Mouse (Mus musculus) CH12.LX (cell line): ENCODE data around the gene Ptma. TPM values are rescaled to one million over a fixed set of nuclear protein-coding genes. Genes with fewer than 3 reads are reported as not detected.

Source experiments
- DNase-seq: peaks from one replicate; pipeline ENCODE4 v3.0.0-alpha.2; 2013; ENCODE audit errors: extremely low read depth
- H3K27ac ChIP-seq: 2 replicates; pipeline ENCODE4 v1.5.1; 2012; ENCODE audit warnings: low read depth, mild to moderate bottlenecking, control low read depth, moderate library complexity; ENCODE audit not compliant: insufficient read depth
- H3K27me3 ChIP-seq: replicated peaks from 2 replicates; pipeline ENCODE3; 2012; ENCODE audit warnings: inconsistent platforms
- H3K36me3 ChIP-seq, 2 experiments: replicated peaks in 1 of 2; 2 replicates each; pipeline versions ENCODE3 to v1.6.1; 2012; ENCODE audit warnings: inconsistent platforms in 1 of 2, low read length in 1 of 2, mild to moderate bottlenecking in 1 of 2, mixed read lengths in 1 of 2, moderate library complexity in 1 of 2; ENCODE audit not compliant: control insufficient read depth in 1 of 2, insufficient read depth in 1 of 2
- H3K4me1 ChIP-seq, 2 experiments: 2 replicates each; pipeline ENCODE4 v1.6.1; 2012; ENCODE audit warnings: inconsistent platforms in 1 of 2, moderate library complexity in 1 of 2; ENCODE audit not compliant: insufficient read depth in 2 of 2, control insufficient read depth in 1 of 2
- H3K4me2 ChIP-seq: 2 replicates; pipeline ENCODE4 v1.6.1; 2012; ENCODE audit warnings: low read depth, mild to moderate bottlenecking, control low read depth; ENCODE audit not compliant: poor library complexity, insufficient read depth, severe bottlenecking
- H3K4me3 ChIP-seq, 3 experiments: fragments of 150-350 bp in 1 of 3; sonication (generic) in 1 of 3; replicated peaks in 1 of 3; 2 replicates each; pipeline versions ENCODE3 to v1.5.1; 2011 to 2012; ENCODE audit warnings: low read depth in 2 of 3, low read length in 2 of 3, mild to moderate bottlenecking in 2 of 3, moderate library complexity in 2 of 3, control low read depth in 1 of 3, improper control_type of control experiment in 1 of 3, inconsistent platforms in 1 of 3, mixed read lengths in 1 of 3; ENCODE audit not compliant: poor library complexity in 1 of 3
- H3K79me2 ChIP-seq: replicated peaks from 2 replicates; pipeline ENCODE4 v1.6.1; 2012; ENCODE audit warnings: mild to moderate bottlenecking, moderate library complexity; ENCODE audit not compliant: control insufficient read depth, poor library complexity, insufficient read depth, severe bottlenecking; ENCODE audit errors: extremely low read depth
- H3K9ac ChIP-seq: 2 replicates; pipeline ENCODE4 v1.6.1; 2012; ENCODE audit warnings: low read depth, mild to moderate bottlenecking, control low read depth, moderate library complexity; ENCODE audit not compliant: insufficient read depth
- H3K9me3 ChIP-seq: replicated peaks from 2 replicates; pipeline ENCODE3; 2012; ENCODE audit warnings: low read length, inconsistent platforms, mixed read lengths
- BHLHE40 ChIP-seq: IDR thresholded peaks from 2 replicates; pipeline ENCODE4 v1.6.1; 2011; ENCODE audit warnings: mild to moderate bottlenecking, low read depth, low read length, improper control_type of control experiment
- CHD1 ChIP-seq: IDR thresholded peaks from 2 replicates; pipeline ENCODE4 v1.6.1; 2012; ENCODE audit warnings: low read depth, low read length, improper control_type of control experiment, inconsistent platforms
- CHD2 ChIP-seq: IDR thresholded peaks from 2 replicates; pipeline ENCODE4 v1.6.1; 2011; ENCODE audit warnings: low read length, improper control_type of control experiment
- CTCF ChIP-seq, 2 experiments: IDR thresholded peaks in 1 of 2; conservative IDR thresholded peaks in 1 of 2; 2 replicates each; pipeline ENCODE4 v1.5.1; 2011 to 2012; ENCODE audit warnings: low read depth in 2 of 2, low read length in 2 of 2, improper control_type of control experiment in 1 of 2, inconsistent platforms in 1 of 2, mild to moderate bottlenecking in 1 of 2, moderate library complexity in 1 of 2
- E2F4 ChIP-seq: IDR thresholded peaks from 2 replicates; pipeline ENCODE4 v1.6.1; 2011; ENCODE audit warnings: low read depth, low read length, improper control_type of control experiment; ENCODE audit not compliant: insufficient replicate concordance
- ELF1 ChIP-seq: IDR thresholded peaks from 2 replicates; pipeline ENCODE4 v1.6.1; 2014; ENCODE audit warnings: low read depth, mild to moderate bottlenecking, inconsistent platforms, low read length, improper control_type of control experiment
- EP300 ChIP-seq: IDR thresholded peaks from 2 replicates; pipeline ENCODE4 v1.6.1; 2011; ENCODE audit warnings: low read length, improper control_type of control experiment
- ETS1 ChIP-seq: conservative IDR thresholded peaks from 2 replicates; pipeline ENCODE4 v1.6.1; 2012; ENCODE audit warnings: low read depth, mild to moderate bottlenecking, inconsistent platforms, low read length, improper control_type of control experiment, moderate library complexity
- GABPA ChIP-seq: IDR thresholded peaks from 2 replicates; pipeline ENCODE4 v1.6.1; 2012; ENCODE audit warnings: low read depth, low read length, improper control_type of control experiment, inconsistent platforms; ENCODE audit not compliant: insufficient replicate concordance
- HCFC1 ChIP-seq: IDR thresholded peaks from 2 replicates; pipeline ENCODE4 v1.6.1; 2012; ENCODE audit warnings: low read depth, mild to moderate bottlenecking, inconsistent platforms, low read length, improper control_type of control experiment
- IRF4 ChIP-seq: IDR thresholded peaks from 2 replicates; pipeline ENCODE4 v1.6.1; 2014; ENCODE audit warnings: low read depth, mild to moderate bottlenecking, inconsistent platforms, low read length, improper control_type of control experiment
- JUN ChIP-seq: IDR thresholded peaks from 2 replicates; pipeline ENCODE4 v1.6.1; 2011; ENCODE audit warnings: low read depth, mild to moderate bottlenecking, low read length, improper control_type of control experiment, moderate library complexity; ENCODE audit not compliant: insufficient read depth
- JUND ChIP-seq: conservative IDR thresholded peaks from 2 replicates; pipeline ENCODE4 v1.6.1; 2011; ENCODE audit warnings: low read depth, low read length, improper control_type of control experiment
- KAT2A ChIP-seq: IDR thresholded peaks from 2 replicates; pipeline ENCODE4 v1.6.1; 2012; ENCODE audit warnings: low read length, improper control_type of control experiment, inconsistent platforms; ENCODE audit not compliant: insufficient replicate concordance
- MAFK ChIP-seq: IDR thresholded peaks from 2 replicates; pipeline ENCODE4 v1.6.1; 2011; ENCODE audit warnings: low read length, improper control_type of control experiment; ENCODE audit not compliant: insufficient replicate concordance
- MAX ChIP-seq: IDR thresholded peaks from 2 replicates; pipeline ENCODE4 v1.6.1; 2011; ENCODE audit warnings: low read length, improper control_type of control experiment
- MAZ ChIP-seq: IDR thresholded peaks from 2 replicates; pipeline ENCODE4 v1.6.1; 2012; ENCODE audit warnings: low read depth, mild to moderate bottlenecking, inconsistent platforms, low read length, improper control_type of control experiment, moderate library complexity
- MEF2A ChIP-seq: IDR thresholded peaks from 2 replicates; pipeline ENCODE4 v1.6.1; 2014; ENCODE audit warnings: low read depth, mild to moderate bottlenecking, inconsistent platforms, low read length, improper control_type of control experiment, borderline replicate concordance
- MXI1 ChIP-seq: IDR thresholded peaks from 2 replicates; pipeline ENCODE4 v1.6.1; 2011; ENCODE audit warnings: mild to moderate bottlenecking, low read depth, low read length, improper control_type of control experiment
- MYC ChIP-seq: IDR thresholded peaks from 2 replicates; pipeline ENCODE4 v1.6.1; 2011; ENCODE audit warnings: low read depth, mild to moderate bottlenecking, improper control_type of control experiment, low read length
- NELFE ChIP-seq: IDR thresholded peaks from 2 replicates; pipeline ENCODE4 v1.6.1; 2011; ENCODE audit warnings: low read depth, low read length, improper control_type of control experiment
- NRF1 ChIP-seq: IDR thresholded peaks from 2 replicates; pipeline ENCODE4 v1.6.1; 2014; ENCODE audit warnings: low read depth, mild to moderate bottlenecking, inconsistent platforms, low read length, improper control_type of control experiment, moderate library complexity
- PAX5 ChIP-seq: IDR thresholded peaks from 2 replicates; pipeline ENCODE4 v1.6.1; 2012; ENCODE audit warnings: low read length, inconsistent platforms, mixed read lengths
- POLR2A ChIP-seq: IDR thresholded peaks from 2 replicates; pipeline ENCODE4 v1.6.1; 2011; ENCODE audit warnings: low read depth, mild to moderate bottlenecking, improper control_type of control experiment, low read length
- POLR2AphosphoS2 ChIP-seq: IDR thresholded peaks from 2 replicates; pipeline ENCODE4 v1.6.1; 2011; ENCODE audit warnings: low read depth, low read length, improper control_type of control experiment
- RAD21 ChIP-seq: IDR thresholded peaks from 2 replicates; pipeline ENCODE4 v1.6.1; 2011; ENCODE audit warnings: low read depth, mild to moderate bottlenecking, low read length, improper control_type of control experiment, moderate library complexity
- RCOR1 ChIP-seq: conservative IDR thresholded peaks from 2 replicates; pipeline ENCODE4 v1.6.1; 2012; ENCODE audit warnings: low read depth, mild to moderate bottlenecking, inconsistent platforms, low read length, improper control_type of control experiment
- SIN3A ChIP-seq: IDR thresholded peaks from 2 replicates; pipeline ENCODE4 v1.6.1; 2012; ENCODE audit warnings: low read length, improper control_type of control experiment, inconsistent platforms
- SMC3 ChIP-seq: IDR thresholded peaks from 2 replicates; pipeline ENCODE4 v1.6.1; 2011; ENCODE audit warnings: low read depth, low read length, improper control_type of control experiment
- TBP ChIP-seq: conservative IDR thresholded peaks from 2 replicates; pipeline ENCODE4 v1.6.1; 2011; ENCODE audit warnings: low read depth, low read length, improper control_type of control experiment
- TCF12 ChIP-seq: IDR thresholded peaks from 2 replicates; pipeline ENCODE4 v1.6.1; 2014; ENCODE audit warnings: low read depth, mild to moderate bottlenecking, inconsistent platforms, low read length, improper control_type of control experiment
- UBTF ChIP-seq: IDR thresholded peaks from 2 replicates; pipeline ENCODE4 v1.6.1; 2012; ENCODE audit warnings: low read depth, mild to moderate bottlenecking, inconsistent platforms, low read length, improper control_type of control experiment, moderate library complexity
- USF1 ChIP-seq: IDR thresholded peaks from 2 replicates; pipeline ENCODE4 v1.6.1; 2014; ENCODE audit warnings: low read depth, mild to moderate bottlenecking, inconsistent platforms, low read length, improper control_type of control experiment
- USF2 ChIP-seq: conservative IDR thresholded peaks from 2 replicates; pipeline ENCODE4 v1.6.1; 2011; ENCODE audit warnings: low read depth, low read length, improper control_type of control experiment
- ZC3H11A ChIP-seq: IDR thresholded peaks from 2 replicates; pipeline ENCODE4 v1.6.1; 2012; ENCODE audit warnings: low read depth, mild to moderate bottlenecking, inconsistent platforms, low read length, improper control_type of control experiment
- ZKSCAN1 ChIP-seq: IDR thresholded peaks from 2 replicates; pipeline ENCODE4 v1.6.1; 2012; ENCODE audit warnings: low read depth, inconsistent platforms, low read length, improper control_type of control experiment, borderline replicate concordance
- ZMIZ1 ChIP-seq: IDR thresholded peaks from 2 replicates; pipeline ENCODE4 v1.6.1; 2012; ENCODE audit warnings: low read depth, mild to moderate bottlenecking, inconsistent platforms, low read length, improper control_type of control experiment
- ZNF384 ChIP-seq: IDR thresholded peaks from 2 replicates; pipeline ENCODE4 v1.6.1; 2012; ENCODE audit warnings: low read depth, low read length, improper control_type of control experiment, inconsistent platforms
- dilution Hi-C: fragments of 300-500 bp; cut with MboI; formaldehyde crosslinking; loops from 2 replicates; pipeline ENCODE4 v1.14.3; 2020; ENCODE audit warnings: low sequenced_read_pairs; ENCODE audit not compliant: extremely low pct_unique_long_range_greater_than_20kb, extremely low pct_ligation_motif_present
- in situ Hi-C: fragments of 300-500 bp; cut with MboI; formaldehyde crosslinking; loops from 3 replicates; pipeline ENCODE4 v1.14.3; 2019; ENCODE audit warnings: low sequenced_read_pairs, low pct_ligation_motif_present, low pct_unique_long_range_greater_than_20kb, mixed read lengths
- polyA plus RNA-seq: library from polyadenylated mRNA; unstranded; fragments of >175 nt; gene quantifications from 2 replicates; pipeline ENCODE4 v1.2.1, GENCODE M21; 2012; ENCODE audit warnings: low read depth; ENCODE audit not compliant: insufficient read length
- total RNA-seq, 2 experiments: library from RNA; depleted of rRNA; stranded (reverse); fragments of 300-350 nt in 1 of 2; fragments of >200 nt in 1 of 2; gene quantifications; 2 replicates each; pipeline ENCODE4 v1.2.3; 2012 to 2014

The Ptma gene
- total and polyA plus RNA-seq, 3 experiments = 2,835 to 5,324 (median 5,084) TPM

GRCm38 (mm10) chr1:86509410-86509809 lies 17.1 kb upstream of the Ptma start:
- Histone ChIP-seq H3K4me1 (peaks cover 38 to 76% of the 10 kb centered on the region in 2 experiments), H3K4me2 (0 out of 2 replicates have a peak overlapping the region, but pooled peaks have one; percentile 23)
- in situ Hi-C loops = no loop called here

DNA sequence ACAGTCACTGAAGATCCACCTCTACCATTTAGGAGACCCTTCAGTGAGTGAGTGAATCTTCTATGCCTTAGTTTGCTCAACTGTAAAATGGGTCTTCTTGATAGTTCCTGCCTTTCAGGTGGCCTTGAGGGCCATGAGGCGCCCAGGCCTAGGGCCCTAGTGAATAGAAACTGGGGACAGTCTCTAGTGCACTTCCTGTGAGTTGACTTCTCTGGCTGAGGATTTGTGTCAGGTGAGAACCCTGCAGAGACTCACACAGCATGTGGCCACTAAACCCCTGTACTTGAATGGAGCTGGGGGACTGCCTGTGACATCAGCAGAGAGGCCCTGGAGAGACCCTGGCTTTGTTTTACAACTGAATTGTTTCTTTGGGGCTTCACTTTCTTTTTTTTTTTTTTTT lies 16.3 kb upstream of the Ptma start:
- dilution Hi-C loops (no loop called here), in situ Hi-C loops (no loop called here)
- Histone ChIP-seq H3K4me1 (peaks cover 38 to 78% of the 10 kb centered on the region in 2 experiments), H3K4me2 (no peak overlapping the region), H3K27me3 (no peaks in the 10 kb centered on the region), H3K79me2 (no peaks in the 10 kb centered on the region), H3K4me3 (no peak overlapping the region), H3K9ac (no peak overlapping the region; the same call in 1 of the 2 replicates), H3K36me3 (no peaks in the 10 kb centered on the region), H3K9me3 (no peaks in the 10 kb centered on the region), H3K27ac (peak overlapping the region; percentile 39; the same call in 1 of the 2 replicates)
- TF ChIP-seq RAD21 (no peak), CHD2 (no peak), ZKSCAN1 (no peak), ZC3H11A (no peak), POLR2AphosphoS2 (no peak), MEF2A (no peak), ZNF384 (no peak), ETS1 (no peak)
- DNase-seq = no peak

More at GRCm38 (mm10) chr1:86509410-86509809, 17.1 kb upstream of the Ptma start:
- dilution Hi-C loops = no loop called here
- H3K27me3 ChIP-seq = no peaks in the 10 kb centered on the region
- H3K9me3 ChIP-seq = no peaks in the 10 kb centered on the region
- no peaks in the 10 kb centered on the region for H3K36me3 ChIP-seq
- no peak; the same call in 1 of the 2 replicates for TF ChIP-seq MAFK
- peak; percentile 31 to 97; a peak in 3 of 4 replicates for TF ChIP-seq CTCF (conservative IDR thresholded peaks at IDR 0.05 in 1 of 2, IDR thresholded peaks at IDR 0.05 in 1 of 2; ENCODE audit: low read depth in 2 of 2, low read length in 2 of 2)
- TF ChIP-seq NRF1 = peak; percentile 56
- peak; percentile 90 for TF ChIP-seq IRF4
- peak; percentile 97 for TF ChIP-seq TCF12
- peak; percentile 58; the same call in 1 of the 2 replicates for TF ChIP-seq RCOR1
- TF ChIP-seq PAX5 = no peak
- TF ChIP-seq MXI1 = peak; percentile 99
- TF ChIP-seq USF2 = peak; percentile 77
- TF ChIP-seq ZKSCAN1 = no peak
- TF ChIP-seq KAT2A = 0 out of 2 replicates have a peak, but pooled peaks have one; percentile 68
- TF ChIP-seq NELFE = peak; percentile 72
- TF ChIP-seq JUND = no peak
- TF ChIP-seq E2F4 = peak; percentile 54; the same call in 1 of the 2 replicates
- peak; percentile 89 for TF ChIP-seq USF1
- TF ChIP-seq TBP = 0 out of 2 replicates have a peak, but pooled peaks have one; percentile 8
- TF ChIP-seq ELF1 = peak; percentile 87
- TF ChIP-seq MAZ = peak; percentile 90
- peak; percentile 89 for TF ChIP-seq ETS1
- 0 out of 2 replicates have a peak, but pooled peaks have one; percentile 40 for TF ChIP-seq ZMIZ1
- TF ChIP-seq CHD2 = peak; percentile 70
- peak; percentile 100 for TF ChIP-seq MYC
- peak; percentile 97 for TF ChIP-seq SMC3
- TF ChIP-seq ZC3H11A = peak; percentile 70
- TF ChIP-seq GABPA = no peak
- TF ChIP-seq EP300 = peak; percentile 80
- TF ChIP-seq JUN = no peak
- peak; percentile 58 for TF ChIP-seq POLR2A
- TF ChIP-seq MEF2A = peak; percentile 89
- TF ChIP-seq SIN3A = peak; percentile 98
- TF ChIP-seq POLR2AphosphoS2 = peak; percentile 58; the same call in 1 of the 2 replicates
- TF ChIP-seq RAD21 = peak; percentile 86
- TF ChIP-seq UBTF = no peak
- TF ChIP-seq BHLHE40 = peak; percentile 97
- peak; percentile 100 for TF ChIP-seq MAX
- peak; percentile 60; the same call in 1 of the 2 replicates for TF ChIP-seq HCFC1
- no peak for TF ChIP-seq CHD1
- TF ChIP-seq ZNF384 = peak; percentile 23; the same call in 1 of the 2 replicates
- peak; percentile 97 for DNase-seq
- H3K79me2 ChIP-seq = no peaks in the 10 kb centered on the region
- H3K4me3 ChIP-seq = no peak overlapping the region
- H3K27ac ChIP-seq = 0 out of 2 replicates have a peak overlapping the region, but pooled peaks have one; percentile 34
- H3K9ac ChIP-seq = no peak overlapping the region; the same call in 1 of the 2 replicates
